Mouse (Mus musculus) neural tube, embryonic 11.5 days (tissue): ENCODE results near the gene Snap47. TPM values are rescaled to one million over a fixed set of nuclear protein-coding genes. Genes with fewer than 3 reads are reported as not detected.

ENCODE experiments used
- ATAC-seq: fragments of 200-750 bp; cut with Nextera tagmentation; 2 replicates; pipeline ENCODE4 v1.8.0; 2017; ENCODE audit warnings: moderate number of reproducible peaks, mild to moderate bottlenecking, moderate TSS enrichment, moderate library complexity; ENCODE audit not compliant: insufficient read depth, low FRiP score, low TSS enrichment
- DNase-seq: peaks from one replicate; pipeline ENCODE4 v3.0.0-alpha.2; 2015; ENCODE audit warnings: low spot score
- H3K27ac ChIP-seq: fragments of 300-500 bp; sonication (generic); 2 replicates; pipeline ENCODE4 v1.5.1; 2014; ENCODE audit warnings: low read depth, mild to moderate bottlenecking, low read length
- H3K27me3 ChIP-seq: fragments of 300-500 bp; sonication (generic); 2 replicates; pipeline ENCODE4 v1.6.1; 2014; ENCODE audit warnings: mild to moderate bottlenecking, low read length, mixed read lengths; ENCODE audit not compliant: control insufficient read depth, insufficient read depth
- H3K36me3 ChIP-seq: fragments of 300-500 bp; sonication (generic); 2 replicates; pipeline ENCODE4 v1.6.1; 2014; ENCODE audit warnings: mild to moderate bottlenecking, low read length, moderate library complexity, mixed read lengths; ENCODE audit not compliant: control insufficient read depth, insufficient read depth
- H3K4me1 ChIP-seq: fragments of 300-500 bp; sonication (generic); 2 replicates; pipeline ENCODE4 v1.6.1; 2014; ENCODE audit warnings: low read length, mixed read lengths; ENCODE audit not compliant: control insufficient read depth, insufficient read depth
- H3K4me2 ChIP-seq: fragments of 300-500 bp; sonication (generic); 2 replicates; pipeline ENCODE4 v1.6.1; 2014; ENCODE audit warnings: low read depth, mild to moderate bottlenecking, moderate library complexity
- H3K4me3 ChIP-seq: fragments of 300-500 bp; sonication (generic); 2 replicates; pipeline ENCODE4 v1.5.1; 2014; ENCODE audit warnings: low read depth, low read length
- H3K9ac ChIP-seq: fragments of 300-500 bp; sonication (generic); 2 replicates; pipeline ENCODE4 v1.6.1; 2014; ENCODE audit warnings: mild to moderate bottlenecking, low read length
- H3K9me3 ChIP-seq: fragments of 300-500 bp; sonication (generic); 2 replicates; pipeline ENCODE4 v1.6.1; 2016; ENCODE audit warnings: low read length; ENCODE audit not compliant: control insufficient read depth
- WGBS: fragments of 180-500 bp; shearing (Covaris S2); extraction: QIAGEN DNeasy Blood & Tissue Kit; methylation state at CpG from one replicate; pipeline ENCODE4 v1.1.7; 2014; 5-methylcytosine and 5-hydroxymethylcytosine counted together
- polyA plus RNA-seq: library from polyadenylated mRNA; unstranded; fragments of >200 nt; fragmentation: Nextera tagmentation; extraction: Ambion mirVana; gene quantifications from 2 replicates; pipeline ENCODE4 v1.2.1, GENCODE M21; 2014

The Snap47 gene
- polyA plus RNA-seq, 1 experiment from 2014 or later: 203 TPM

- Histone ChIP-seq H3K9ac (no peak overlapping the region), H3K4me3 (no peak overlapping the region), H3K36me3 (0 out of 2 replicates have a peak, but pooled peaks cover 2% of the 10 kb centered on the region), H3K27me3 (no peaks in the 10 kb centered on the region), H3K27ac (no peak overlapping the region), H3K4me1 (no peaks in the 10 kb centered on the region), H3K9me3 (no peaks in the 10 kb centered on the region), H3K4me2 (no peak overlapping the region)
- 84% methylated on average over 13 of the region's 13 CpGs for WGBS
- no peak for DNase-seq
- no peak for ATAC-seq
These were observed 37.8 kb downstream of the Snap47 start for GRCm38 (mm10) chr11:59412999-59413863.

DNA sequence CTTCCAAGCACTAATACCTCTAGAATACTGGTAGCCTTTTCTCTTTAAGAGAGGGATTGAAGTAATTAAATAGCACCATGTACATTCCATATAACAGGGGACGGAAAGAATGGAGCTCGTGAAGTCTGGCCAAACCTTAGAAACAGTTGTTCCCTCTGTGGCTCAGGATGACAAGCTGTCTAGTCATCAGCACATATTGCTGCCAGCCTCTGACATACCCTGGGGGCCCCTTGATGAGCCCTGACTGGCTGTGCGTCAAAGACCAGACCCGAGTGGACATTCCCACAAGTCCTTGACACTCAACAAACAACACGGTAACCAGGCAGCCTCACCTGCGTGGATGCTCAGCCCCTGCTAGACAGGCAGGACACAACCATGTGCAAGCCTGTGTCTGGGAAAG is 38.9 kb downstream of the Snap47 start:
- Histone ChIP-seq H3K27ac (no peak overlapping the region), H3K4me3 (no peak overlapping the region), H3K27me3 (no peaks in the 10 kb centered on the region), H3K9ac (no peak overlapping the region), H3K36me3 (0 out of 2 replicates have a peak, but pooled peaks cover 2% of the 10 kb centered on the region), H3K4me2 (no peak overlapping the region), H3K9me3 (no peaks in the 10 kb centered on the region), H3K4me1 (no peaks in the 10 kb centered on the region)
- WGBS: 87% methylated on average over 6 of the region's 6 CpGs
- DNase-seq (no peak), ATAC-seq (no peak)

DNA sequence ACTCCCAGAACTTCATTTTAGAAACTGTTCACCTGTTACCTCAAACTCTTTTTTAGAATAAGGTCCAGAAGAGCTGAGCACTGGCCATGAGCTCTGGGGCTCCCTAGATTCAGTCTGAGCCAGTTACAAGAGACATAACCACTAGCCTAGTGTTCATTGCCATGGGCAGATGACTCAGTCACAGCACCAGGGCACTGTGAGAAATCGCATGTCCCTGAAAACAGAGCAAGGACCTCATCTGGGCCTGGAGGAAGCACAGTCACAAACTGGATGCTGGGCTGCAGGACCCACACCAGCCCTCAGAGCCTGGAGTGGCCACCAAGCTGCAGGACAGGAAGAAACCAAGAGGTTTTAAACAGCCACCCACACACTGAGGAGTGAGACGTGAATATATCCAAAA is 40.1 kb downstream of the Snap47 start:
- no peaks in the 10 kb centered on the region for H3K9me3 ChIP-seq
- no peak overlapping the region for H3K27ac ChIP-seq
- no peaks in the 10 kb centered on the region for H3K27me3 ChIP-seq
- DNase-seq (no peak), ATAC-seq (no peak)
- H3K36me3 ChIP-seq: peaks cover 4% of the 10 kb centered on the region; the same call in 1 of the 2 replicates
- no peak overlapping the region for H3K4me2 ChIP-seq
- 89% methylated on average over 2 of the region's 2 CpGs for WGBS
- no peaks in the 10 kb centered on the region for H3K4me1 ChIP-seq
- no peak overlapping the region for H3K4me3 ChIP-seq
- H3K9ac ChIP-seq: no peak overlapping the region

GRCm38 (mm10) chr11:59405761-59406160 is 45.2 kb downstream of the Snap47 start:
- Histone ChIP-seq H3K4me2 (no peak overlapping the region), H3K4me3 (no peak overlapping the region), H3K27ac (no peak overlapping the region), H3K27me3 (no peaks in the 10 kb centered on the region), H3K36me3 (peaks cover 2% of the 10 kb centered on the region; the same call in 1 of the 2 replicates), H3K4me1 (no peaks in the 10 kb centered on the region), H3K9ac (no peak overlapping the region), H3K9me3 (no peaks in the 10 kb centered on the region)
- DNase-seq (no peak), ATAC-seq (no peak)
- WGBS: 84% methylated on average over 1 of the region's 1 CpGs

- H3K4me2 ChIP-seq: no peak overlapping the region
- H3K27ac ChIP-seq: no peak overlapping the region
- WGBS: 86% methylated on average over 2 of the region's 2 CpGs
- H3K9me3 ChIP-seq: no peaks in the 10 kb centered on the region
- no peaks in the 10 kb centered on the region for H3K36me3 ChIP-seq
- no peak overlapping the region for H3K9ac ChIP-seq
- H3K27me3 ChIP-seq: no peaks in the 10 kb centered on the region
- DNase-seq (no peak), ATAC-seq (no peak)
- no peak overlapping the region for H3K4me3 ChIP-seq
- H3K4me1 ChIP-seq: no peaks in the 10 kb centered on the region
These were observed 50.1 kb downstream of the Snap47 start for GRCm38 (mm10) chr11:59400876-59401275.

GRCm38 (mm10) chr11:59399830-59400229 is 51.2 kb downstream of the Snap47 start:
- Histone ChIP-seq H3K4me1 (no peaks in the 10 kb centered on the region), H3K9ac (no peak overlapping the region), H3K27me3 (no peaks in the 10 kb centered on the region), H3K27ac (no peak overlapping the region), H3K36me3 (no peaks in the 10 kb centered on the region), H3K4me2 (no peak overlapping the region), H3K4me3 (no peak overlapping the region), H3K9me3 (no peaks in the 10 kb centered on the region)
- DNase-seq: no peak
- WGBS: 80% methylated on average over 8 of the region's 8 CpGs
- ATAC-seq: no peak

DNA sequence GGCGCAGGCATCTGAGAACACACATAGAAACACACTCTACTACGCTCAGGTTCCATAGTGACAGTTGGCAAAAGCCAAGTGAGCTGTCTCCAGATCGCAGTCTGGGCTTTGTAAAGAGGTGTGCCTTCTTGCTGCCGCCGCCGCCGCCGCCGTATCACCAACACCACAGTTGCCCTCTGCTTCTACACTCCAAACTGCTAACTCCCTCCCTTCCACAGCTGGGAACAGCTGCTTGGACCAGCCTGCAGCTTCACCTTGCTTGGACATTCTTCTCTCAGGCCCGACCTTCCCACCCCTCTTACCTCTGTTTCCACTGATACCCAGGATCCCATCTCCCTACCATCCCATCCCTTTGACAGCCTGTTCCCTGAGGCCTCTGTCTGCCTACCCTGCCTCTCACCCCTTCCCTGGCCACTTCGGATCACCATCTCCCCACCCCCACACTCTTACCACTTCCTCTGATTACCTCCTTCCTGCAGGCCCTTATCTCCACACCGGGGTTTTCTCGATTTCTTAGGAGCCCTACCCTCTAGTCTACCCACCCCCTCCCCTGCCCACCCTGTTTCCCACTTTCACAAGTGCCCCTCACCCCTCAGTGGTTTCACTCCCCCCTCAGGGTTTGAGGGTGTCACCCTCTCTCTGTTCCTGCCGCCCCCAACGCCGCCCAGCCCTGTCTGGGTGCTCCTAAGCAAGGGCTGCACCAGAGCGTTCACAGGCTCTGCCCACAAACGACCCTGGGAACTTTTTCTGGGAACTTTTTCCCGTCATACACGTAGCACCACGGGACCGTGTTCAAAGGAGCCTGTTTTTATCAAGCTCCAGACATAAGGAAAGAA is 53.2 kb downstream of the Snap47 start:
- no peak for ATAC-seq
- H3K9me3 ChIP-seq: no peaks in the 10 kb centered on the region
- H3K36me3 ChIP-seq: no peaks in the 10 kb centered on the region
- H3K27me3 ChIP-seq: no peaks in the 10 kb centered on the region
- WGBS: 63% methylated on average over 22 of the region's 22 CpGs
- no peaks in the 10 kb centered on the region for H3K4me1 ChIP-seq
- H3K27ac ChIP-seq: no peak overlapping the region
- H3K9ac ChIP-seq: no peak overlapping the region
- DNase-seq: no peak
- H3K4me3 ChIP-seq: no peak overlapping the region
- H3K4me2 ChIP-seq: no peak overlapping the region

- H3K9me3 ChIP-seq: no peaks in the 10 kb centered on the region
- no peak overlapping the region for H3K4me2 ChIP-seq
- H3K9ac ChIP-seq: no peak overlapping the region
- no peak overlapping the region for H3K27ac ChIP-seq
- H3K4me1 ChIP-seq: no peaks in the 10 kb centered on the region
- DNase-seq (no peak), ATAC-seq (no peak)
- H3K4me3 ChIP-seq: no peak overlapping the region
- no peaks in the 10 kb centered on the region for H3K27me3 ChIP-seq
- WGBS: 90% methylated on average over 5 of the region's 5 CpGs
- no peaks in the 10 kb centered on the region for H3K36me3 ChIP-seq
These were observed 56.5 kb downstream of the Snap47 start for GRCm38 (mm10) chr11:59394451-59394850.
